Mouse (Mus musculus) forebrain, embryonic 10.5 days (tissue): ENCODE measurements around the gene Sox6. TPM values are rescaled to one million over a fixed set of nuclear protein-coding genes. Genes with fewer than 3 reads are reported as not detected.

Experiments
- DNase-seq: peaks from one replicate; pipeline ENCODE4 v3.0.0-alpha.2; 2017; ENCODE audit warnings: low spot score; ENCODE audit errors: extremely low spot score
- H3K27ac ChIP-seq: fragments of 300-500 bp; sonication (generic); 2 replicates; pipeline ENCODE4 v1.5.1; 2016; ENCODE audit warnings: mild to moderate bottlenecking
- H3K27me3 ChIP-seq: fragments of 300-500 bp; sonication (generic); 2 replicates; pipeline ENCODE4 v1.6.1; 2016; ENCODE audit warnings: mild to moderate bottlenecking; ENCODE audit not compliant: poor library complexity, severe bottlenecking
- H3K36me3 ChIP-seq: fragments of 300-500 bp; sonication (generic); replicated peaks from 2 replicates; pipeline ENCODE4 v1.6.1; 2016; ENCODE audit warnings: mild to moderate bottlenecking, moderate library complexity
- H3K4me1 ChIP-seq: fragments of 300-500 bp; sonication (generic); 2 replicates; pipeline ENCODE4 v1.6.1; 2016
- H3K4me3 ChIP-seq: fragments of 300-500 bp; sonication (generic); 2 replicates; pipeline ENCODE4 v1.5.1; 2016; ENCODE audit warnings: mild to moderate bottlenecking, moderate library complexity
- H3K9me3 ChIP-seq: fragments of 300-500 bp; sonication (generic); 2 replicates; pipeline ENCODE4 v1.6.1; 2016; ENCODE audit warnings: mild to moderate bottlenecking, moderate library complexity
- WGBS: fragments of 180-500 bp; shearing (Covaris S2); methylation state at CpG from one replicate; pipeline ENCODE4 v1.1.7; 2016; 5-methylcytosine and 5-hydroxymethylcytosine counted together
- polyA plus RNA-seq: library from polyadenylated mRNA; unstranded; fragments of >200 nt; fragmentation: Nextera tagmentation; extraction: Ambion mirVana; gene quantifications from 2 replicates; pipeline ENCODE4 v1.2.1, GENCODE M21; 2016

The Sox6 gene
- polyA plus RNA-seq, 1 experiment from 2014 or later: 77.3 TPM

GRCm38 (mm10) chr7:115866698-115867500 is 171.7 kb downstream of the Sox6 start:
- WGBS: 18% methylated on average over 9 of the region's 9 CpGs
- H3K27ac ChIP-seq: peak overlapping the region; percentile 87
- peaks cover 64% of the 10 kb centered on the region for H3K4me1 ChIP-seq
- no peaks in the 10 kb centered on the region for H3K27me3 ChIP-seq
- peak; percentile 29 for DNase-seq
- no peaks in the 10 kb centered on the region for H3K36me3 ChIP-seq
- H3K4me3 ChIP-seq: peak overlapping the region; percentile 29; the same call in 1 of the 2 replicates
- H3K9me3 ChIP-seq: no peaks in the 10 kb centered on the region

DNA sequence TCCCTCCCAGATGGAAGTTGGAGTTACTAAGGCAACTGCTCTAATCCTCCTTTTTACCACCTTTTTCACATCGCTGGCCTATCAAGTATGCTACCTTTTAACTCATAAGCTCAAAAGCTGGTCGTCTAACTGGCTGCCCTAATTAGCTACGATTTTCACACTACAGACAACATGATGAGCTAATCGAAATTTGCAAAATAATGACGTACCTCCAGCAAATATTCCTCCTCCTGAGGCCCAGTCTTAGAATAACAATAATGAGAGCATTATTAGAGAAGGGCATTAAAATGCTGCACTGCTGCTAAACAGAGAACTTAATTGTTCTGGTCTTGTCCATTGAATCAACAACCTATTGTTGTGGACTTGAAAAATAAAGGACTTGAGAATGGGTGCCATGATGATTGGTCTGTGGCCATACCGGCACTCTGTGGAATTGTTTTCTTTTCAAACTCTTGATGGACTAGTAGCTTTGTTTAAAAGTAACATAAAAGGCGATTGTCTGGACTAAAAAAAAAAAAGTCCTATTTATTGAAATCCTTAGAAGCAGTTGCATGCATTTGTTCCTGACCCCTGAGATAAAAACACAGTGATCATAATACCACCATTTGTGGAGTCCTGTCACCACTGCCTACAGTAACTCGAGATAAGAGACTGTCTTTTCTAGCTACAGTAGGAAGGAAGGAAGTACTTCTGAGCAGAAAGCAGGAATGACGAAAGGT is 172.5 kb downstream of the Sox6 start:
- Histone ChIP-seq H3K4me3 (peak overlapping the region; percentile 29; the same call in 1 of the 2 replicates), H3K27ac (peak overlapping the region; percentile 87), H3K4me1 (peaks cover 64% of the 10 kb centered on the region), H3K36me3 (no peaks in the 10 kb centered on the region), H3K9me3 (no peaks in the 10 kb centered on the region), H3K27me3 (no peaks in the 10 kb centered on the region)
- WGBS: 7% methylated on average over 9 of the region's 9 CpGs
- DNase-seq: peak; percentile 21

DNA sequence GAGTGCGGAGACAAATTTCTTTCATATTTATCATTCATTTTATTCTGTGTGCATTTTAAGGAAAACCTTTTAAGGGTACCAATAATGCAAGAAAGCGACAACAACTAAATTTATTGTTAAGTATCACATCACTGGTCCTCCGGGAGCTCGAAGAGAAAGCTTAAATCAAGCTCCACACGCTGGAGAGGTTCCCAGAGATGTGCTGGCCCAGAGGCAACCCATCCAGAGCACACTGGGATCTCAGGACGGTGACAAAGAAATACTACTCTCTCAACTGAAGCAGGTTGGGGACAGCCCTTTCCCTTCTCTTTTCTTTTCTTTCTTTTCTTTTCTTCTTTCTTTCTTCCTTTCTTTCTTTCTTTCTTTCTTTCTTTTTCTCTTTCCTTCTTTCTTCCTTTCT is 173.4 kb downstream of the Sox6 start:
- Histone ChIP-seq H3K27ac (peak overlapping the region; percentile 87), H3K9me3 (no peaks in the 10 kb centered on the region), H3K27me3 (no peaks in the 10 kb centered on the region), H3K4me1 (peaks cover 64% of the 10 kb centered on the region), H3K4me3 (peak overlapping the region; percentile 2; the same call in 1 of the 2 replicates), H3K36me3 (no peaks in the 10 kb centered on the region)
- 30% methylated on average over 6 of the region's 6 CpGs for WGBS
- no peak for DNase-seq

DNA sequence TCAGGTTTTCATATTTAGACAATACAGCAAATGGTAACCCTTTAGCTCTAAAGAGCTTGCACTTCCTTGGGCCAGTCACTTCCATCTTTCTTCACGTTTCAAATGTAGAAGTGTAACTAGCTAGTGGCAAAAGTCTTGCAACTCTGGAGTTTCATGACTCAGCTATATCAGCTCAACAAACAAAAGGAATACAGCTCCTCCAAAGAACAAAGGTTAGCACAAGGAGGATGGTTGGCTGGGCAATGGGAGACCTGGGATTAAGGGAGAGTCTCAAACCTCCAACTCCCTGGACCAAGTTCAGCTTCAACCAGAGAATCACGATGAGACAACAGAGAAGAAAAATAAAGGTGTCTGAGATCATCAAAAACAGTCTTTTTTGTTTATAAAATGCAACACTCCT is 174.2 kb downstream of the Sox6 start:
- WGBS: 23% methylated on average over 2 of the region's 2 CpGs
- H3K36me3 ChIP-seq: no peaks in the 10 kb centered on the region
- no peaks in the 10 kb centered on the region for H3K27me3 ChIP-seq
- H3K4me1 ChIP-seq: peaks cover 56% of the 10 kb centered on the region
- H3K9me3 ChIP-seq: no peaks in the 10 kb centered on the region
- no peak for DNase-seq
- H3K27ac ChIP-seq: peak overlapping the region; percentile 87
- H3K4me3 ChIP-seq: no peak overlapping the region

- WGBS: 88% methylated on average over 9 of the region's 9 CpGs
- Histone ChIP-seq H3K36me3 (peaks cover 6% of the 10 kb centered on the region; the same call in 1 of the 2 replicates), H3K9me3 (no peaks in the 10 kb centered on the region), H3K27ac (no peak overlapping the region), H3K4me3 (no peak overlapping the region), H3K4me1 (peaks cover 11% of the 10 kb centered on the region), H3K27me3 (no peaks in the 10 kb centered on the region)
- DNase-seq: no peak
These were observed 178.8 kb downstream of the Sox6 start for GRCm38 (mm10) chr7:115859691-115860401.

DNA sequence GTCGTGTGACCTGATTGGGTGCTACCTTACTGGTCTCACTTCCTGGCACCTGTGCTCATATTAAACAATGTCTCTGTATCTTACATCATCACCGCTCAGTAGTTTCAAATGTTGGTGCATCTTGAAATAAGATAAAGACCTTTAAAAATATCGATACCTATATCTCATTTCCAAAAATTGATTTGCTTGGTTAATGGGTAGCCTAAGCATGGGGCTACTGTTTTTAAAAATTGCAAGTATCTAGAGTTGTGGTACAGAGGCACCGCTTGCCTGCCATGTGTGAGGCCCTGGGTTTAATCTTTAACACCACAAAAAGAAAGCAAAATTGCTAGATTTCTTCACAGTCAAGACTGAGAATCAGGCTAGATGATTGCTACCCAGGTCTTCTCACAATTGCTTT is 187.5 kb downstream of the Sox6 start:
- no peak for DNase-seq
- peaks cover 3% of the 10 kb centered on the region for H3K36me3 ChIP-seq
- peaks cover 4% of the 10 kb centered on the region; the same call in 1 of the 2 replicates for H3K4me1 ChIP-seq
- H3K4me3 ChIP-seq: no peak overlapping the region
- H3K27ac ChIP-seq: no peak overlapping the region
- WGBS: 96% methylated on average over 4 of the region's 4 CpGs
- no peaks in the 10 kb centered on the region for H3K27me3 ChIP-seq
- H3K9me3 ChIP-seq: no peaks in the 10 kb centered on the region

- H3K4me1 ChIP-seq: peaks cover 4% of the 10 kb centered on the region; the same call in 1 of the 2 replicates
- WGBS: 84% methylated on average over 4 of the region's 4 CpGs
- no peaks in the 10 kb centered on the region for H3K9me3 ChIP-seq
- no peak overlapping the region for H3K27ac ChIP-seq
- no peaks in the 10 kb centered on the region for H3K27me3 ChIP-seq
- DNase-seq: no peak
- H3K4me3 ChIP-seq: no peak overlapping the region
- 0 out of 2 replicates have a peak, but pooled peaks cover 2% of the 10 kb centered on the region for H3K36me3 ChIP-seq
These were observed 192.7 kb downstream of the Sox6 start for GRCm38 (mm10) chr7:115845791-115846366.

GRCm38 (mm10) chr7:115844910-115845309 is 193.7 kb downstream of the Sox6 start:
- H3K36me3 ChIP-seq: 0 out of 2 replicates have a peak, but pooled peaks cover 2% of the 10 kb centered on the region
- no peak overlapping the region for H3K27ac ChIP-seq
- H3K9me3 ChIP-seq: no peaks in the 10 kb centered on the region
- no peaks in the 10 kb centered on the region for H3K27me3 ChIP-seq
- no peak for DNase-seq
- peaks cover 4% of the 10 kb centered on the region; the same call in 1 of the 2 replicates for H3K4me1 ChIP-seq
- WGBS: 91% methylated on average over 3 of the region's 3 CpGs
- H3K4me3 ChIP-seq: no peak overlapping the region

DNA sequence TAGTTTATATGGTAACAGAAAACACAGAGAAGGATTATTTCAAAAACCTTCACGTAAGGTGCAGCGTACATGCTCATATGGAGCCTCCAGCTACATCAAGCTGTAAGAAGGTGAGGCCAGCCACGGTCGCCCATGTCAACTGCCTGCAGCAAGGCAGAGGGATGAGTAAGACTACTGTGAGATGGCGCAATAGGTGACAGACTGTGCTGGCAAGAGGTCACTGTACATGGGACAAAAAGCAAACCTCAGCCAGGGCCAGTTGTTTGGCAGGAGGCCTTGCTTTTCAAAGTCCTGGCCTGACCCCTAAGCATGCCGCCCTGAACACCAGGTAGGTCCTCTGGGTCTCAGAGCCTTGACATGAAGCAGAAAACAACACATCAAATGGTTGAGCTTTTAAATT is 194.2 kb downstream of the Sox6 start:
- WGBS: 94% methylated on average over 6 of the region's 6 CpGs
- H3K27me3 ChIP-seq: no peaks in the 10 kb centered on the region
- no peak overlapping the region for H3K27ac ChIP-seq
- peaks cover 4% of the 10 kb centered on the region; the same call in 1 of the 2 replicates for H3K4me1 ChIP-seq
- no peak for DNase-seq
- no peak overlapping the region for H3K4me3 ChIP-seq
- H3K9me3 ChIP-seq: no peaks in the 10 kb centered on the region
- 0 out of 2 replicates have a peak, but pooled peaks cover 2% of the 10 kb centered on the region for H3K36me3 ChIP-seq

DNA sequence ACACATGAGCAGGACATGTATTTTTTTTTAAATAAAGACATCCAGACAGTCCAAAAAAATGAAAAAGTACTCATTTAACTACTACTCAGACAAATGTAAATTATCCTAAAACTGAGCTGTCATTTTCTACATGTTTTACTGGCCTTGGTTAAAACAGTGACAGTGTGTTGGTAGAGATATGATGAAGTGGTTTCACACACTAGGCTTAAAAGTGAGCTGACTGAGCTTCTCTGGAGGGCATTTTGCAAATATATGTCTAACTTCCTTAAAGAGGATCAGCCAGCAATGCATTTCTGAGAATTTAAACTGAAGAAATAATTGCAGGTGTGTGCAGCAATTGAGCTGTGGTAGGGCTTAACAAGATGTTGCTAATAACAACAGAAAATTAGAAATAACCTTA is 196.3 kb downstream of the Sox6 start:
- no peak overlapping the region for H3K4me3 ChIP-seq
- no peaks in the 10 kb centered on the region for H3K27me3 ChIP-seq
- 0 out of 2 replicates have a peak, but pooled peaks cover 2% of the 10 kb centered on the region for H3K36me3 ChIP-seq
- DNase-seq: no peak
- no peaks in the 10 kb centered on the region for H3K4me1 ChIP-seq
- H3K27ac ChIP-seq: no peak overlapping the region
- H3K9me3 ChIP-seq: no peaks in the 10 kb centered on the region

DNA sequence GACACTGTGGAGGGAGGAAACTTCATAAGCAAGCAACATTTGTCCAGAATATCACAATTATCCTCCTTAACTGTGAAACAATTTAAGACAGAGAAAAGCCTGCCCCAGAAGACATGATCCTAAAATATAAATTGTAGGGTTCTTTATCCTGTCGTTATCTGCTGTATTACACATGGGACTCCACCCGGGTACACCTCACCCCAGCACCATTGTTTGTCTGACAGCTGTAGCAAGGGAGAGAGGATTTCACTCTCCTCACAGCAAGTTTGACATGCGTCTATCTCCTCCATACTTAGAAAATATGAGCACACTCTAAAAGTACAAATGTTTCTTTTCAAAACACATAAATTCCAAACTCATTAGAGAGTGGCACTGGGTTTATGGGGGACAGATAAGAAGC is 198.0 kb downstream of the Sox6 start:
- no peak overlapping the region for H3K4me3 ChIP-seq
- WGBS: 76% methylated on average over 3 of the region's 3 CpGs
- 0 out of 2 replicates have a peak, but pooled peaks cover 2% of the 10 kb centered on the region for H3K36me3 ChIP-seq
- no peaks in the 10 kb centered on the region for H3K9me3 ChIP-seq
- H3K27me3 ChIP-seq: no peaks in the 10 kb centered on the region
- no peak for DNase-seq
- no peak overlapping the region for H3K27ac ChIP-seq
- no peaks in the 10 kb centered on the region for H3K4me1 ChIP-seq

GRCm38 (mm10) chr7:115835005-115835404 is 203.6 kb downstream of the Sox6 start:
- WGBS: 86% methylated on average over 3 of the region's 3 CpGs

More at GRCm38 (mm10) chr7:115835005-115835404, 203.6 kb downstream of the Sox6 start:
- no peak for DNase-seq
- Histone ChIP-seq H3K4me1 (peaks cover 45% of the 10 kb centered on the region), H3K27ac (no peak overlapping the region), H3K9me3 (no peaks in the 10 kb centered on the region), H3K36me3 (no peaks in the 10 kb centered on the region), H3K27me3 (no peaks in the 10 kb centered on the region), H3K4me3 (no peak overlapping the region)
